Mouse (Mus musculus): ENCODE data around the gene Slc25a26. TPM values are rescaled to one million over a fixed set of nuclear protein-coding genes. Genes with fewer than 3 reads are reported as not detected.
A peak's percentile ranks its signal among the peaks of the same experiment; 100 is the strongest.
"Not testable (repeated sequence)": the region's sequence is repeated elsewhere in the genome, so short reads cannot be mapped to it uniquely, and the experiment has no call there.

Gene Slc25a26
- polyA plus RNA-seq, 1 experiment from 2014 or later: 13.2 TPM

DNA sequence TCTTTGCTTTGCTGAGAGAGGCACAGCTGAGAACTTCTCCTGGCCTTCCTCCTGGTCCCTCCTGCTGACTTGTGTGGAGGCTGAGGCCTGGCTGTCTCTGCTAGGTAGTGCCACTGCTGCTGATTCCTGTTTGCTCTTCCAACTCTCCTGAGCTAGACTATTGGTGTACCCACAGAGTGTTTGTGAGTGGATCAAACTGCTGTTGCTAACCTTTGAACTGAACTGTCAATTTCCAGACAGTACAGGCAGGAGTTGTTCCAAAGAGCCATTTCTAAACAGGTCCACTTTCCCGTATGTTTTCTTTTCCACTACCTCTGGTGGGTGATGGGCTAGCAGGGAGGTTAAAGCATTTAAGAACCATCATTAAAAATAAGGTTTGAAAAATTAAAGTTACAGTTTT is 58.5 kb downstream of the Slc25a26 start:
- H3K4me1 ChIP-seq (replicated peaks); H3K36me3 ChIP-seq; H3K9me3 ChIP-seq (replicated peaks); H3K27ac ChIP-seq; ATAC-seq (replicated peaks; ENCODE audit: insufficient number of reproducible peaks, insufficient read depth, low FRiP score, low read depth); H3K4me2 ChIP-seq; H3K9ac ChIP-seq; H3K4me3 ChIP-seq; H3K27me3 ChIP-seq: not testable (repeated sequence)
- 71% methylated on average over 1 of the region's 1 CpGs for WGBS

DNA sequence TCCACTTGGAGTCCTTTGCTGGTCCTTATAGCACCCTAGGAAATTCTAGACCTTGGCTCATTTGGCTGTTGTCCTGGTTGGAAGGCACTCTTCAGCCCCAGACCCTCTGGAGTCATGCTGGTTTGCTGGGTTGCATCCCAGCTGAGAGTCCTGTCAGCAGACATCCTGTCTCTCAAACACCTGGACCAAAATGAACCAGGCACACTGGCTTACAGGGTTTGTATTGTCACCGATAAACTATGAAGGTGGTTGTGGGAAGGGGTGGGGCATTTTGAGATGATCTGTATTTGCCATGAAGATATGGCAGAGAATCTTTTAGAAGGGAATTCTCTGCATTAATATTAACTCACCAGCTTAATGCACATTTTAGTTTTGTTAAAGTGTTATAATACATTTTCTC is 60.8 kb downstream of the Slc25a26 start:
- Histone ChIP-seq H3K27me3 (no peaks in the 10 kb centered on the region), H3K36me3 (no peaks in the 10 kb centered on the region), H3K4me1 (replicated peaks) (peaks cover 4% of the 10 kb centered on the region), H3K4me3 (no peak overlapping the region), H3K9ac (no peak overlapping the region), H3K27ac (no peak overlapping the region), H3K4me2 (no peak overlapping the region), H3K9me3 (replicated peaks) (no peaks in the 10 kb centered on the region)
- no peak for ATAC-seq (replicated peaks; ENCODE audit: insufficient number of reproducible peaks, insufficient read depth, low FRiP score, low read depth)
- 73% methylated on average over 1 of the region's 1 CpGs for WGBS

DNA sequence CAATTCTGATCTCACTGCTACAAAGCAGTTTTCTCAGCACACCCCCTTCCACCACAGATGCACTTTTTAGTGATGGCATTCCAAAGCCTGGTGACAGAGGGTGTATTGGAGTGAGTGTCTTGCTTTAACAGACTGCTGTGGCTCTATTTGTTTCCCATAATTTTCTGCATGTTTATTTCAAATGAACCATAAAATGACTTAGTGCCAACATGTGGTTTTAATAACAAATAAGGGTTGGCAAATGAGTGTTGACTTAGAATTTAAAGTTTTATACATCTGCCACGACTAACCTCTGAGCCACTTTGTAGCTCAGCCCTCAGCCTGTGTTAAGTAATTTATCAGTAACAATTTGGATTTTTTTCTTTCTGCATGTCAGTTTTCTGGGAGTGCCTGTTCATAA is 61.2 kb downstream of the Slc25a26 start:
- H3K9me3 ChIP-seq (replicated peaks): no peaks in the 10 kb centered on the region
- no peak overlapping the region for H3K27ac ChIP-seq
- H3K27me3 ChIP-seq: no peaks in the 10 kb centered on the region
- ATAC-seq (replicated peaks; ENCODE audit: insufficient number of reproducible peaks, insufficient read depth, low FRiP score, low read depth): no peak
- H3K4me2 ChIP-seq: no peak overlapping the region
- no peaks in the 10 kb centered on the region for H3K36me3 ChIP-seq
- no peak overlapping the region for H3K9ac ChIP-seq
- 67% methylated on average over 1 of the region's 1 CpGs for WGBS
- H3K4me3 ChIP-seq: no peak overlapping the region
- peaks cover 4% of the 10 kb centered on the region for H3K4me1 ChIP-seq (replicated peaks)

DNA sequence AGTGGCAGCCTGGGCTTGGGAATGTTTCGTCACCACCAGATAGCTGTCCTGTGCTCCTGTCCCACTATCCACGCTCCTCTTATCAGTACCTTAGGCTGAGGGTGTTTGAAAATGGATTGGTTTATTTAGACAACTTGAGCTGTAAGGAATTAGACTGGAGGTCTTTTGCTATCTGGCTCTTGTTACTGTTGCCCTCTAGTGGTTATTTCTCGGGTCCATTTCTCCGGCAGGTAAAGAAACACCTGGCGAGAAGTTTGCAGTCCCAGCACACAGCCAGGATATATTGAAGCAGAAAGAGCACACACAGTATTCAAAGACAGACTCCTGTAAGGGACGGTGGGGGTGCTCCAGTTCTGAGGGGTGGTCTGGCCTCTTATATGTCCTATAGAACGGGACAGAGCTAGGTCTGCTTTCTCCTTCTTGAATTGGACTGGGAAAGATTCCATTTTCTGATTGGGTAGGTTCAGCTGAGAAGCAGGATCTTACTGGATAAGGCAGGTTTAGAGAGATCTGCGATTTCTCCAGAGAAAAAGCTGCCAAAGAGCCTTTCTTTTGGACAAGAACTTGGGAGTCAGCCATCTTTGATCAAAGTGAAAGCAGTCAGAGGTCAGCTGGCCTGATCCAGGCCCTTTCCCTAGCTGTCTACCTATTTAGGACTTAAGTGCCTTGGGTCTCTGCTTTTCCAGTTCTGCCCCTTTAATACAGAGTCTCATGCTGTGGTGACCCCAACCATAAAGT is 63.2 kb downstream of the Slc25a26 start:
- Histone ChIP-seq H3K9me3 (replicated peaks) (no peaks in the 10 kb centered on the region), H3K4me3 (no peak overlapping the region), H3K27me3 (no peaks in the 10 kb centered on the region), H3K36me3 (no peaks in the 10 kb centered on the region), H3K27ac (no peak overlapping the region), H3K9ac (no peak overlapping the region), H3K4me1 (replicated peaks) (peaks cover 4% of the 10 kb centered on the region), H3K4me2 (no peak overlapping the region)
- ATAC-seq (replicated peaks; ENCODE audit: insufficient number of reproducible peaks, insufficient read depth, low FRiP score, low read depth): no peak
- 45% methylated on average over 8 of the region's 8 CpGs for WGBS

DNA sequence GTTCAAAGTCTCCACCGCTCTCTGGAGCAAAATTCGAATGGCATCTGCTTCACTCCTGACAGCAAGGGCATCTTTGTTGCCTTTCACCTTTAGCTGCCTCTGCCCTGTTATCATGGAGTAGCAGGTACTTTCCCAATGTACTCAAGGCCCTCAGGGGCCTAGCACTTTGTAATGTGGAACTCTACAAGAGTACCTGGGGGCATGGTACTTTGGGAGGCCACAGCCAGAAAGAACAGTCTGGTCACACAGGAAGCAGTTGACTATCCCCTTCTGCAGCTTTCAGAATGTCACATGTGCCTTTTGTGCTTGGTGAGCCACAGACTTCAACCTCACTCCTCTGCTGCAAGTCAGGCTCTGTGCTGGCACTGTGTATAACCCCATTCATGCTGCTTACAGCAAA is 65.6 kb downstream of the Slc25a26 start:
- Histone ChIP-seq H3K9me3 (replicated peaks) (no peaks in the 10 kb centered on the region), H3K36me3 (no peaks in the 10 kb centered on the region), H3K9ac (no peak overlapping the region), H3K27me3 (no peaks in the 10 kb centered on the region), H3K4me3 (no peak overlapping the region), H3K27ac (no peak overlapping the region), H3K4me2 (no peak overlapping the region), H3K4me1 (replicated peaks) (peaks cover 4% of the 10 kb centered on the region)
- no peak for ATAC-seq (replicated peaks; ENCODE audit: insufficient number of reproducible peaks, insufficient read depth, low FRiP score, low read depth)
- 87% methylated on average over 2 of the region's 2 CpGs for WGBS

DNA sequence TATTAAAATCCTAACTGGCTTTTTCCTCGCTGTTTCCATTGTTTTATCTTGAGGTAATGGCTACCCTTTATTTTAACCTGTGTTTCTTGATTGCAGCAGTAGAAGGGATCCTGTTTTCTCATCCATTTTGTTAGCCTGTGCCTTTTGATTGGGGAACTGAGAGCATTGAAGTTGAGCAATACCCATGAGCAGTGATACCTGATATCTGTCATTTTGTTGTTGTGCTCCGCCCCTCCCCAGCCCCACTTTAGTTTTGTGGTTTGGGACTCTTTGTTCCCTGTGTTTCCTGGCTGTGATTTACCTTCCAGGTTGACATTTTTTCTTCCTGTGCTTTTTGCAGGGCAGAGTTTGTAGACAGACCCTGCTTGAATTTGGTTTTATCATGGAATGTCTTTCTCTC is 67.9 kb downstream of the Slc25a26 start:
- 84% methylated on average over 2 of the region's 2 CpGs for WGBS
- Histone ChIP-seq H3K36me3 (no peaks in the 10 kb centered on the region), H3K27me3 (no peaks in the 10 kb centered on the region), H3K9me3 (replicated peaks) (no peaks in the 10 kb centered on the region), H3K27ac (no peak overlapping the region), H3K4me1 (replicated peaks) (peaks cover under 1% of the 10 kb centered on the region), H3K4me3 (no peak overlapping the region), H3K9ac (no peak overlapping the region), H3K4me2 (no peak overlapping the region)
- ATAC-seq (replicated peaks; ENCODE audit: insufficient number of reproducible peaks, insufficient read depth, low FRiP score, low read depth): no peak

DNA sequence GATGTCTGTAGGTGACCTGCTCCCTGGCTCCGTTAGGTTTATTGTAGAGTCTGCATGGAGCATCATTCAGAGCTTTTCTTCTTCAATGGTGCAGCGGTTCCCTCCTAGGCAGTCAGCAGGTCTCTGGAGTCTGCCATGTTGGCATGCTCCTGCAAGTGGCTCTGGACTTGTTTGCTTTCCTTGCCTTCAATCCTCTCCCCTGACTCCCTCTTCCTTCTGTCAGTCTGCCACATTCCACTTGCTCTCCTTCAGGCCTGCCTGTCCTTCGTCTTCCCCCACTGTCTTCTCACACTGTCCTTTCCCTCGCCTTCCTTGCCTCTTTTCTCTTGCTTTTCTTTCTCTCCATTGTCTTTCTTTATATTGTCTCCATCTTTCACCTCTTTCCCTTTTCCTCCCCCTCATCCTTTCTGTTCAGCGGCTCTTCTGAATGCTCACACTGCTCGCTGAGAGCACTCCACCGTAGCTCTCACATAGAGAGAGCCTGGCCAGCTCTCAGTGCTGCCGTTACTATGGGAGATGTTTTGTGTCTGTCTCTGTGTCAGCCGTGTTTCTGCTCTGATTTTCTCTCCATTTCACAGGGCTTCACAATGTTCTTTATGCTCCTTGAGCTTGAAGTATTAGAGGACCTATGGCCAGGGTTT is 75.5 kb downstream of the Slc25a26 start:
- Histone ChIP-seq H3K9me3 (replicated peaks) (no peaks in the 10 kb centered on the region), H3K4me3 (no peak overlapping the region), H3K4me1 (replicated peaks) (no peaks in the 10 kb centered on the region), H3K36me3 (no peaks in the 10 kb centered on the region), H3K9ac (no peak overlapping the region), H3K4me2 (no peak overlapping the region), H3K27me3 (no peaks in the 10 kb centered on the region), H3K27ac (0 out of 2 replicates have a peak overlapping the region, but pooled peaks have one; percentile 20)
- WGBS: 56% methylated on average over 9 of the region's 9 CpGs
- no peak for ATAC-seq (replicated peaks; ENCODE audit: insufficient number of reproducible peaks, insufficient read depth, low FRiP score, low read depth)

DNA sequence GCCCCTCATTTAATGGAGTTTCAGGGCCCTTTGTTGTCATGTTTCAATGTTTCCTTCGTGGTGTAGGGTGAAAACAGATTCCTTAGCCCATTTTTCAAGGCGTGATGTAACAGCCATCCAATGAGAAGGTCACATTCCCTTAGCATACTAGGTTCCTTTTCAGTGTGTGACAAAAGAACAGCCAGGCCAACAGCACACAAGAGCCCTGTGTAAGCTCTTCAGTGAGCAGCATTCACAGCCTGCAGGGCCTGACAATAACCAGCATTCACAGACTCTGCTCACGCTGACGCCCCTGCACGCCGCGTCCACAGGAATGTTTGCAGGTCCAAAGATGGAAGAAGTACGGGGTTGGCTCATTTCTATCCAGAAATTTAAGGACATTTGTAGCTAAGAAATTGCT is 77.9 kb downstream of the Slc25a26 start:
- H3K4me3 ChIP-seq: no peak overlapping the region
- H3K9me3 ChIP-seq (replicated peaks): no peaks in the 10 kb centered on the region
- 67% methylated on average over 8 of the region's 8 CpGs for WGBS
- no peaks in the 10 kb centered on the region for H3K36me3 ChIP-seq
- ATAC-seq (replicated peaks; ENCODE audit: insufficient number of reproducible peaks, insufficient read depth, low FRiP score, low read depth): no peak
- H3K4me2 ChIP-seq: no peak overlapping the region
- no peaks in the 10 kb centered on the region for H3K27me3 ChIP-seq
- no peak overlapping the region for H3K27ac ChIP-seq
- H3K9ac ChIP-seq: no peak overlapping the region
- H3K4me1 ChIP-seq (replicated peaks): 0 out of 2 replicates have a peak, but pooled peaks cover 4% of the 10 kb centered on the region

DNA sequence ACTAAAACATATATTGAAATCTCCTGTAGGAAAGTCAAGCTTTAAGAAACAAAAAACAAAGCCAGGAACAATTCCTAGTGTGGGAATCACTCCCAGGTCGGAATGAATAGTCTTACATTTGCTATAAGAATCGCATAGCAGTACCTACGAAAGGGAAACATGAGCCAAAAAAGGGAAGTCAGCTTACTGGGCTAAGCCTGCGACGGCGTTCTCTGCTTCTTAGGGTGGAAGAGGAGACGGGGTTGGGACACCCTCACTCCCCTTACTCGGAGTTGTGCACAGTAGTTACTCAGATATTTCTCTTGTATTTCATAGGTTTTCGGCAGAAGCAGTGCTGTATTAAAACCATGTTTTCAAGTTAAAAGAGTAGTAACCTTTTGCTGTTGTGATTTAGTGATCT is 81.9 kb downstream of the Slc25a26 start:
- no peaks in the 10 kb centered on the region for H3K27me3 ChIP-seq
- 78% methylated on average over 9 of the region's 9 CpGs for WGBS

DNA sequence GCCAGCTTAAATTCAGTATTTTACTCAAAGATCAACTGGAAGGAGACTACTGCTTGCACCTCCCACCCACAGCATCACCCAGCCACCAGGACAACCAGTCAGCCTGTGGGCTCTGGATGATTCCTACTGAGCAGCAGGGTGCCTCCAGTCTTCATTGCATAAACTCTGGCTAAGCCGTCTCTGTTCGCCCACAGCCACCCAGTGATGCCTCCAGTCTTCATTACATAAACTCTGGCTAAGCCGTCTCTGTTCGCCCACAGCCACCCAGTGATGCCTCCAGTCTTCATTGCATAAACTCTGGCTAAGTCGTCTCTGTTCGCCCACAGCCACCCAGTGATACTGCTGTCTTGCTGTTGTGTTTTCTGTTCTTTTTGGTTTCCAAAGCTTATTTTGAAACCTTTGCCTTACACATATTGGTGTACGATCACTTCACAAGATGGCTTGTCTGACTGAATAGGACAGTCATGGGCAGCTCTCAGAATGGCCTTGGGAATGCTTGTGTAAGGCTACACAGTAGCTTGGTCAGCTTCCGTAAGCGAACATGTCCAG is 84.1 kb downstream of the Slc25a26 start:
- Histone ChIP-seq H3K4me3 (no peak overlapping the region), H3K9me3 (replicated peaks) (no peaks in the 10 kb centered on the region), H3K36me3 (no peaks in the 10 kb centered on the region), H3K4me1 (replicated peaks) (0 out of 2 replicates have a peak, but pooled peaks cover 4% of the 10 kb centered on the region), H3K27me3 (no peaks in the 10 kb centered on the region), H3K9ac (no peak overlapping the region), H3K4me2 (no peak overlapping the region), H3K27ac (no peak overlapping the region)
- no peak for ATAC-seq (replicated peaks; ENCODE audit: insufficient number of reproducible peaks, insufficient read depth, low FRiP score, low read depth)
- WGBS: 94% methylated on average over 9 of the region's 9 CpGs

More for the DNA sequence above, 81.9 kb downstream of the Slc25a26 start:
- Histone ChIP-seq H3K9me3 (replicated peaks) (no peaks in the 10 kb centered on the region), H3K4me3 (no peak overlapping the region), H3K4me1 (replicated peaks) (0 out of 2 replicates have a peak, but pooled peaks cover 4% of the 10 kb centered on the region), H3K4me2 (no peak overlapping the region), H3K9ac (no peak overlapping the region), H3K36me3 (no peaks in the 10 kb centered on the region), H3K27ac (no peak overlapping the region)
- ATAC-seq (replicated peaks; ENCODE audit: insufficient number of reproducible peaks, insufficient read depth, low FRiP score, low read depth): no peak

DNA sequence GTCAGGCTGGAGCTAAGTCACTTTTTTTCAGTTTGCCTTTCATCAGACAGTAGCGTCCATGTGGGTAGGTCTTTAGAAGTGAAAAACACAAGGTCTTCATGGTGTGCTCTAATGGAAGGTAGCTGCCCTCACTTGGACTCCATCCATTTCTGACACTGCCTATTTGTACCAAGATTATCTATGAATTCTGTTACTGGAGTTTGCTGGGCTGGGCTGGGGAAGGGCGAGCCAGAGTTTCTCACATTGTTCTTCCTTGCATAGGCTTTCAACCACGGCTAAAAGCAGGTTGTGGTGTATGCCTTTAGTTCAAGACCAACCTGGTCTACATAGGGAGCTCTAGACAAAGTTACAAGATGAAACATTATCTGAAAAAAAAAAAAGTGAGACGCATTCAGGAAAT is 84.8 kb downstream of the Slc25a26 start:
- Histone ChIP-seq H3K27me3 (no peaks in the 10 kb centered on the region), H3K36me3 (no peaks in the 10 kb centered on the region), H3K9ac (no peak overlapping the region), H3K27ac (no peak overlapping the region), H3K4me3 (no peak overlapping the region), H3K4me2 (no peak overlapping the region), H3K4me1 (replicated peaks) (0 out of 2 replicates have a peak, but pooled peaks cover 4% of the 10 kb centered on the region), H3K9me3 (replicated peaks) (no peaks in the 10 kb centered on the region)
- WGBS: 68% methylated on average over 4 of the region's 4 CpGs
- no peak for ATAC-seq (replicated peaks; ENCODE audit: insufficient number of reproducible peaks, insufficient read depth, low FRiP score, low read depth)
